Mouse (Mus musculus): ENCODE results near the gene Trub2. TPM values are rescaled to one million over a fixed set of nuclear protein-coding genes. Genes with fewer than 3 reads are reported as not detected.

Trub2 gene
- 13.2 and 15.1 TPM in 2 replicates for polyA plus RNA-seq (2021; fragmentation: Nextera tagmentation)
- long read RNA-seq, experiment 1, transcript Trub2-201 (8 exons, 3,408 nt) = major isoform, 86 of 184 reads
- long read RNA-seq, experiment 1, transcript Trub2-205 (7 exons, 3,930 nt) = minor isoform, 46 of 184 reads
- long read RNA-seq, experiment 1, partial matches to known transcripts = 26 of 184 reads
- long read RNA-seq, experiment 1, other reads (novel, unspliced or antisense) = 24 of 184 reads
- long read RNA-seq, experiment 2, transcript Trub2-205 (7 exons, 3,930 nt) = minor isoform, 5 of 20 reads
- long read RNA-seq, experiment 2, transcript Trub2-201 (8 exons, 3,408 nt) = major isoform, 7 of 20 reads
- long read RNA-seq, experiment 2, partial matches to known transcripts = 1 of 20 reads
- long read RNA-seq, experiment 2, other reads (novel, unspliced or antisense) = 6 of 20 reads

DNA sequence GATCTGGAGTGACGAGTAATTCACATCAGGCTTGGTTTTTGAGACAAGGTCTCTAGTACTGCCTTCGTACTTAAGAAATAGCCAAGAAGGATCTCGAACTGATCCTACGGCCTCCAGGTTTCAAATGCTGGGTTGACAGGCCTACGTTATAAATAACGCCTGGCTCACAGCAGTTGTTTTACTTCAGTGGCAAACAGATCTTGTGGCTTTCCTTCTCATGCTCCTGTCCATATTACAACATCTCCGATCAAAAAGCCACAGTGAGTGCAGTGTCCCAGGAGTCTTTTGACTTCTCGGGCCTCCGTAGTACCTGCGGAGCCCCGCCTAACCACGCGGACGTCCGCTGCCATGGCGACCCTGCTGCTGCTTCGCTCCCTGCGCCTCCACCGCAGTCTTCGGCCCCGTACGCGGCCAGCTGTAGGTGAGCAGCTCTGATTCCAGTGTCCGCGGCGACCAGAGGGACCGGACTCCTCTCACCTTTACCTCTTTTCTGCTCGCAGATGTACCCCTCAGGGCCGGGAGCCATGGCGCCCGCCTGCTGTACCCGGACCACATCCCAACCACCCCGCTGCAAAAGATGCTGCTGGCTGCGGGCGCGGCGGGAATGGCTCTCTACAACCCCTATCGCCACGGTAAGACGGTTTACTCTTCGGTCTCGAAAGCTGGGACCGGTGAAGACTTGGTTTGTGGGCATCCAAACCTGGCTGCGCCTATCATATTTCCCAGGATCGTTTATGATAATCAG is at the start of gene Trub2:
Gene Trub2, minus strand, starts transcription at position 566 of the 745 bp plus-strand sequence.

DNA sequence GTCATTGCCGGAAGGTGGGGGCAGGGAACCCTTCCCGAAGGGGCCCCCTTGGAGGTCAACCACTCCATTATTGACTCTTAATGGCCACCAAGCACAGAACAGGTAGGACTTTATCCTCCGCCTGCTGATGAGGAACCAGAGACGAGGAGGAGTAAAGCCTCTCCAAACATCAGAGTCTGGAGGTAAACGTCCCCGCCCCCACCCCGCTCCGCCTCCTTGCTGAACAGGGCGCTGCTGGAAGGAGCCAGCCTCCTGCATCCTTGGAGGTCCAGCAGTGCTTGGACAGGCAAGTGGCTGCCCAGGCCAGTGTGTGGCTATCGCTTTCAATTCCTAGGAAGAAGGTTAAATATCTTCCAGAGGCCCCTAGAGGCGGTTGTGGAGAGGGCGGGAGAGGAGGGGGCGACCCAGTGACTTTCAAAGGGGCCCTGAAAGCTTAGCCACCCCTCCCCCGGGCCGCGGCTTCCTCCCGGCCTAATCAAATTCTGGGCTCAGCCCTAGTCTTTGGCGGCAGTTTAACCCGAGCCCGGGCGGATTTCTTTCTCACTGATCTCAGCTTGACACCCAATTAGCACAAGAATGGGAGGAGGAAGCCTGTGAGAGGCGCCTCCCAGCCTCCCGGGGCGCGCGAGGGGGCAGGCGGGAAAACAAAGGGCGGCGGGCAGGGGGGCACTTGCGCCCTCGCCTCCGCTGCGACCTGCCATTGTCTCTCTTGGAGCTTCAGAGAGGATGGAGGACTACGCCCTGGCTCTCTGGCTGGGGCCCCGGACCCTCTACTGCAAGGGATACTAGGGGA is 31.9 kb upstream of the Trub2 start, which contains the start of gene Urm1:
Gene Urm1, plus strand, starts transcription at position 51 of the 793 bp plus-strand sequence.

GRCm38 (mm10) chr2:29802075-29802826 is 13.9 kb upstream of the Trub2 start, which contains the start of gene Slc27a4:
Gene Slc27a4, plus strand, starts transcription at chr2:29802634.

GRCm38 (mm10) chr2:29787104-29787917 is 991 bp downstream of the Trub2 start, which contains the start of gene Coq4:
Gene Coq4, plus strand, starts transcription at chr2:29787493.

DNA sequence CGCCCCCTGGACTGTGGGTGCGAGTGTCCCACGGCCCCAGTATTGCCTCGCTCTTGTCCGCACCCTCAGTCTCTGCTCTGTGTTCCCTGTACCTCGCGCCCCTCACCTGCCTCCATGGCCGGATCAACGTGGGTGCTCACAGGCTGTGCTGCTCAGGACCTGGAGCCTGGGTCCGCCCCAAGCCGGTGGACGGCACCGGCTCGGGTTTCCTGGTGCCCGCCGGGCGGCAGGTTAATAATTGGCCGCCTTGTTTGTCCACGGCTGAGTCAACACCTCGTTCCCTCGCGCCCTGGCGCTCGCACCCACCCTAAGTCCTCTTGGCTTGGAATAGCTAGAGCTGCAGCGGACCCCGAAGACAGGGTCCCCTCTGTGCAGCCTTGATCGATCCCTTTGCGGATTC is 36.8 kb downstream of the Trub2 start, which contains the start of gene Gm13420:
Gene Gm13420, minus strand, starts transcription at position 189 of the 400 bp plus-strand sequence.

Other genes starting within 250 kb of the Trub2 start
- 5.5 and 8.5 TPM in 2 replicates for gene Rapgef1, start 168.8 kb downstream of the Trub2 start, polyA plus RNA-seq (2021; fragmentation: Nextera tagmentation)
- gene Gm13420, start 36.8 kb downstream of the Trub2 start, polyA plus RNA-seq (2021; fragmentation: Nextera tagmentation) = 0.87 and 1.5 TPM in 2 replicates
- gene Gm13547, start 29.2 kb downstream of the Trub2 start, polyA plus RNA-seq (2021; fragmentation: Nextera tagmentation) = not detected in 2 replicates
- gene Coq4, start 1.0 kb downstream of the Trub2 start, polyA plus RNA-seq (2021; fragmentation: Nextera tagmentation) = 36.8 and 44.3 TPM in 2 replicates
- 13.9 and 17.3 TPM in 2 replicates for gene Slc27a4, start 14.1 kb upstream of the Trub2 start, polyA plus RNA-seq (2021; fragmentation: Nextera tagmentation)
- 3.7 and 16.1 TPM in 2 replicates for gene Urm1, start 31.6 kb upstream of the Trub2 start, polyA plus RNA-seq (2021; fragmentation: Nextera tagmentation)
- gene Cercam, start 80.7 kb upstream of the Trub2 start, polyA plus RNA-seq (2021; fragmentation: Nextera tagmentation) = 3.0 and 3.1 TPM in 2 replicates
- gene Odf2, start 100.7 kb upstream of the Trub2 start, polyA plus RNA-seq (2021; fragmentation: Nextera tagmentation) = 15.1 and 19.9 TPM in 2 replicates
- 32.0 and 33.9 TPM in 2 replicates for gene Gle1, start 146.9 kb upstream of the Trub2 start, polyA plus RNA-seq (2021; fragmentation: Nextera tagmentation)
- gene Sptan1, start 177.1 kb upstream of the Trub2 start, polyA plus RNA-seq (2021; fragmentation: Nextera tagmentation) = 113 and 146 TPM in 2 replicates